Mouse (Mus musculus) v-Abl transformed pro-B cells (cell line): Measurements from ENCODE around the gene Olfr994.

Source experiments
- in situ Hi-C, 2 experiments: fragments of 400-800 bp; cut with MboI; formaldehyde crosslinking; loops; one replicate each; pipeline ENCODE4 v1.15.1; 2025; ENCODE audit not compliant: unreplicated experiment in 2 of 2

The Olfr994 gene

GRCm38 (mm10) chr2:85436351-85436750 is at the start of gene Olfr994:
Gene Olfr994 (minus strand): TSS chr2:85436451.
- in situ Hi-C loops, result no loop called here

GRCm38 (mm10) chr2:85466801-85467325 is 30.6 kb upstream of the Olfr994 start:
- in situ Hi-C loops, result no loop called here

GRCm38 (mm10) chr2:85443539-85443938 is 7.3 kb upstream of the Olfr994 start, which contains the start of gene Olfr995:
Gene Olfr995 (minus strand): TSS chr2:85443639.
- in situ Hi-C loops, result no loop called here

GRCm38 (mm10) chr2:85442546-85442945 is 6.3 kb upstream of the Olfr994 start:
- in situ Hi-C loops, result no loop called here

GRCm38 (mm10) chr2:85425893-85426292 is 10.4 kb downstream of the Olfr994 start:
- in situ Hi-C loops, result no loop called here

GRCm38 (mm10) chr2:85414777-85415176 is 21.5 kb downstream of the Olfr994 start, which contains the start of gene Olfr993:
Gene Olfr993 (minus strand): TSS chr2:85414877.
- in situ Hi-C loops, result no loop called here

GRCm38 (mm10) chr2:85409369-85409768 is 26.9 kb downstream of the Olfr994 start, which contains the start of gene Olfr992:
Gene Olfr992 (minus strand): TSS chr2:85409469.
- in situ Hi-C loops, result no loop called here
